Mouse (Mus musculus) stomach, postnatal 0 days (tissue): Measurements from ENCODE around the gene Zkscan5. TPM values are rescaled to one million over a fixed set of nuclear protein-coding genes. Genes with fewer than 3 reads are reported as not detected.

Source experiments
- ATAC-seq: fragments of 200-750 bp; cut with Nextera tagmentation; 2 replicates; pipeline ENCODE4 v1.8.0; 2017; ENCODE audit not compliant: low FRiP score, low TSS enrichment
- DNase-seq: peaks from one replicate; pipeline ENCODE4 v3.0.0-alpha.2; 2016; ENCODE audit warnings: low spot score
- H3K27ac ChIP-seq: fragments of 300-500 bp; sonication (generic); replicated peaks from 2 replicates; pipeline ENCODE4 v1.5.1; 2014; ENCODE audit warnings: mild to moderate bottlenecking, control low read depth
- H3K27me3 ChIP-seq: fragments of 300-500 bp; sonication (generic); 2 replicates; pipeline ENCODE4 v1.6.1; 2014; ENCODE audit warnings: low read length; ENCODE audit not compliant: control insufficient read depth, insufficient read depth
- H3K36me3 ChIP-seq: fragments of 300-500 bp; sonication (generic); 2 replicates; pipeline ENCODE4 v1.6.1; 2014; ENCODE audit warnings: low read length, mixed read lengths; ENCODE audit not compliant: control insufficient read depth, insufficient read depth
- H3K4me1 ChIP-seq: fragments of 300-500 bp; sonication (generic); replicated peaks from 2 replicates; pipeline ENCODE4 v1.6.1; 2014; ENCODE audit warnings: antibody characterized with exemption; ENCODE audit not compliant: control insufficient read depth, insufficient read depth
- H3K4me2 ChIP-seq: fragments of 300-500 bp; sonication (generic); replicated peaks from 2 replicates; pipeline ENCODE4 v1.6.1; 2014; ENCODE audit warnings: low read depth, mild to moderate bottlenecking, control low read depth, moderate library complexity
- H3K4me3 ChIP-seq: fragments of 300-500 bp; sonication (generic); 2 replicates; pipeline ENCODE4 v1.5.1; 2014; ENCODE audit warnings: low read depth, low read length, control low read depth
- H3K9ac ChIP-seq: fragments of 300-500 bp; sonication (generic); 2 replicates; pipeline ENCODE4 v1.6.1; 2014; ENCODE audit warnings: mild to moderate bottlenecking, low read length, control low read depth, mixed read lengths
- H3K9me3 ChIP-seq: fragments of 300-500 bp; sonication (generic); 2 replicates; pipeline ENCODE4 v1.6.1; 2016; ENCODE audit warnings: low read length; ENCODE audit not compliant: control insufficient read depth
- CTCF ChIP-seq: IDR thresholded peaks from 2 replicates; pipeline ENCODE4 v1.5.1; 2016; ENCODE audit warnings: antibody characterized with exemption, low read depth, mild to moderate bottlenecking, moderate library complexity
- EP300 ChIP-seq: optimal IDR thresholded peaks from 2 replicates; pipeline ENCODE3; 2016; ENCODE audit warnings: antibody characterized with exemption
- WGBS: fragments of 180-500 bp; shearing (Covaris S2); extraction: QIAGEN DNeasy Blood & Tissue Kit; methylation state at CpG from one replicate; pipeline ENCODE4 v1.1.7; 2014; 5-methylcytosine and 5-hydroxymethylcytosine counted together
- polyA plus RNA-seq: library from polyadenylated mRNA; unstranded; fragments of >200 nt; fragmentation: Nextera tagmentation; extraction: Ambion mirVana; gene quantifications from 2 replicates; pipeline ENCODE4 v1.2.1, GENCODE M21; 2015

Zkscan5 gene
- polyA plus RNA-seq, 1 experiment from 2014 or later = 4.6 TPM

GRCm38 (mm10) chr5:145167306-145167661 lies 37.1 kb upstream of the Zkscan5 start:
- H3K4me3 ChIP-seq = peak overlapping the region; percentile 93
- H3K4me2 ChIP-seq = peak overlapping the region; percentile 86
- H3K9ac ChIP-seq = peak overlapping the region; percentile 98
- ATAC-seq (peak; percentile 49), DNase-seq (no peak)
- peak overlapping the region; percentile 81 for H3K27ac ChIP-seq
- TF ChIP-seq EP300 (no peak), CTCF (no peak)
- peaks cover 3% of the 10 kb centered on the region; the same call in 1 of the 2 replicates for H3K36me3 ChIP-seq
- H3K4me1 ChIP-seq = 0 out of 2 replicates have a peak, but pooled peaks cover 5% of the 10 kb centered on the region
- no peaks in the 10 kb centered on the region for H3K9me3 ChIP-seq
- 0% methylated on average over 27 of the region's 28 CpGs for WGBS
- no peaks in the 10 kb centered on the region for H3K27me3 ChIP-seq

GRCm38 (mm10) chr5:145178461-145178980 lies 25.8 kb upstream of the Zkscan5 start:
- ATAC-seq (no peak), DNase-seq (no peak)
- H3K27ac ChIP-seq = no peak overlapping the region
- no peak overlapping the region for H3K4me2 ChIP-seq
- H3K4me3 ChIP-seq = no peak overlapping the region
- WGBS = 84% methylated on average over 18 of the region's 18 CpGs
- peaks cover 39% of the 10 kb centered on the region for H3K36me3 ChIP-seq
- no peaks in the 10 kb centered on the region for H3K9me3 ChIP-seq
- H3K9ac ChIP-seq = no peak overlapping the region
- no peak for TF ChIP-seq EP300
- TF ChIP-seq CTCF = no peak
- H3K27me3 ChIP-seq = no peaks in the 10 kb centered on the region
- no peaks in the 10 kb centered on the region for H3K4me1 ChIP-seq

GRCm38 (mm10) chr5:145185244-145185643 lies 19.1 kb upstream of the Zkscan5 start:
- Histone ChIP-seq H3K4me2 (no peak overlapping the region), H3K9ac (no peak overlapping the region), H3K4me1 (peaks cover under 1% of the 10 kb centered on the region; the same call in 1 of the 2 replicates), H3K4me3 (no peak overlapping the region), H3K36me3 (peaks cover 27% of the 10 kb centered on the region), H3K27me3 (no peaks in the 10 kb centered on the region), H3K27ac (no peak overlapping the region), H3K9me3 (no peaks in the 10 kb centered on the region)
- DNase-seq (no peak), ATAC-seq (no peak)
- WGBS = 86% methylated on average over 2 of the region's 2 CpGs
- TF ChIP-seq CTCF (no peak), EP300 (no peak)

- H3K36me3 ChIP-seq = peaks cover 10% of the 10 kb centered on the region; the same call in 1 of the 2 replicates
- DNase-seq (no peak), ATAC-seq (no peak)
- H3K4me1 ChIP-seq = peaks cover 5% of the 10 kb centered on the region; the same call in 1 of the 2 replicates
- no peaks in the 10 kb centered on the region for H3K9me3 ChIP-seq
- no peaks in the 10 kb centered on the region for H3K27me3 ChIP-seq
- no peak overlapping the region for H3K27ac ChIP-seq
- 79% methylated on average over 6 of the region's 6 CpGs for WGBS
- no peak overlapping the region for H3K4me3 ChIP-seq
- no peak overlapping the region for H3K4me2 ChIP-seq
- TF ChIP-seq EP300 (no peak), CTCF (no peak)
- no peak overlapping the region for H3K9ac ChIP-seq
Observed at GRCm38 (mm10) chr5:145189416-145189815, 14.9 kb upstream of the Zkscan5 start.

- peaks cover 10% of the 10 kb centered on the region; the same call in 1 of the 2 replicates for H3K36me3 ChIP-seq
- H3K9me3 ChIP-seq = no peaks in the 10 kb centered on the region
- 26% methylated on average over 5 of the region's 5 CpGs for WGBS
- peak overlapping the region; percentile 94 for H3K9ac ChIP-seq
- DNase-seq = no peak
- TF ChIP-seq CTCF (no peak), EP300 (no peak)
- H3K27ac ChIP-seq = peak overlapping the region; percentile 93
- H3K27me3 ChIP-seq = no peaks in the 10 kb centered on the region
- H3K4me3 ChIP-seq = peak overlapping the region; percentile 76
- H3K4me2 ChIP-seq = peak overlapping the region; percentile 86
- no peak for ATAC-seq
- H3K4me1 ChIP-seq = peaks cover 5% of the 10 kb centered on the region; the same call in 1 of the 2 replicates
Observed at GRCm38 (mm10) chr5:145190373-145190772, 14.0 kb upstream of the Zkscan5 start.
